Mouse (Mus musculus) embryo, embryonic 11 days (tissue): ENCODE measurements at regions not wholly inside any gene's neighbourhood (a gene's known extent, or its start where the extent isn't known, plus 50 kb on each side); places are given as distances from the start of the nearest gene placed in this dataset.

ENCODE experiments used
- DNase-seq: peaks from one replicate; pipeline ENCODE4 v3.0.0-alpha.2; 2015

DNA sequence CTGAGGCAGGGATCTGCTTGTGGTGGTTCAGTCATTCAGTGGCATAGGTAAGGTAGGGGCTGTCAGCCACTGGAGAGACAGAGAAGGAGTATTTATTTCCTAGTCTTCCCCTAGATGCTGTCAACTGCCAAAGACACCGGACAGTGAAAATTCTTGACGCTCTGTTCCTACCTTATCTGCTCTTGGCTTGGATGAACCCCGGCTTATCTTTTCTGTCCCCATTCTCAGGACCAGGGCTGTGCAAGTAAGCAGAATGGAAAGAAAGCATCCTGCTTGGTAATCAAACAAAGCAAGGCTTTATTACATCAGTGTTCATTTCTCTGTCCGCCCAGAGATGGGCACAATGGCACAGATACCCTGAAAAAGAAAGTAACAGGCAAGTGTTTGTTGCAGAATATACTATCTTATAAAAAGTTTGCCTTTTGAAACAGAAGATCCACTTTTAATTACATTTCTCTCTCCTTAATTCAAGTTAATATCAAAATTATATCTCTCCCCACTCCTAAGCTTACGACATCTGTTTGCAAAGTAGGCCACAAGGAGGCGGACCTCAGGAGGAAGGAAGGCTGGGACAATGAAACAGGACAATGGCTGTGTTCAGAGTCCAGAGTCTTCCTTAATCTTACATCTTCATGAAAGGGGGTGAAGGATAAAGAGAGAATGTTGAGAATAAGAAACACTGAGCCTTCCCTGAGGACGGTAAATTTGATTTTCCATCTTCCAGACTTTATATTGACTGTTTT lies 316.8 kb upstream of the Ubash3b start:
- no peak for DNase-seq

DNA sequence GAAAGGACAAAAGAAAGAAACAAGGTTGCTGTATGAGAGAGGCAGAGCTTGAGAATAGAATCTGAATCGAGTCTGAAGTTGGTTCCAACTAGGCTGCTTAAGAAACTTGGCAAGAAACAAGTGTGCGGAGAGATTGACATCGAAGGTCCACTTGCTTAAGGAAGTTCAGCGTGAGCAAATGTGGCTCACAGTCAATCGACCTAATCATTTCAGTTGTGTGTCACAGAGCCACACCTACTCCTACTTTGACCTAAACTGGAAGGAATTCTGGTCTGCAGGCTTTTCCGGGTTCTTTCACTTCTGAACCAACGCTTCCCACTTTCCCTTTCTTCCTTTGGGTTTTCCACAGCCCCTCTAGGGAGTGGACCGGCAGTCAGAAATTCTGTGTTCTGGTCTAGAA lies 313.8 kb upstream of the Ubash3b start:
- no peak for DNase-seq

DNA sequence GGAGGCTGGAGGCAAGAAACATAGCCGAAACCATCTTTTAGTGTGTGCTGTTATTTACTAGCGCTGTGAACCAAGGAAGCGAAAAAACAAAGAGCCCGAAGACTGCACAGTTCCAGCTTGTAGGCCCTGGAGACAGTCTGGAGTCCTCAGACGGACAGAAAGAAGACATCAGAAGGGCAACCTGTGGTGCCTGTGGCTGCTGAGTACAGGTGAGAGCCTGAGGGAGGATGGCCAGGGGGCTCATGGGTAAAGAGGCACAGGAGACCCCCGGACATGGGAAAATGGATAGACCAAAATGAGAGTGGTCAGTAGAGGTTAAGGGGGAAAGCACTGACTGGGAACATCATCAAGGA lies 313.4 kb upstream of the Ubash3b start:
- DNase-seq, result no peak

DNA sequence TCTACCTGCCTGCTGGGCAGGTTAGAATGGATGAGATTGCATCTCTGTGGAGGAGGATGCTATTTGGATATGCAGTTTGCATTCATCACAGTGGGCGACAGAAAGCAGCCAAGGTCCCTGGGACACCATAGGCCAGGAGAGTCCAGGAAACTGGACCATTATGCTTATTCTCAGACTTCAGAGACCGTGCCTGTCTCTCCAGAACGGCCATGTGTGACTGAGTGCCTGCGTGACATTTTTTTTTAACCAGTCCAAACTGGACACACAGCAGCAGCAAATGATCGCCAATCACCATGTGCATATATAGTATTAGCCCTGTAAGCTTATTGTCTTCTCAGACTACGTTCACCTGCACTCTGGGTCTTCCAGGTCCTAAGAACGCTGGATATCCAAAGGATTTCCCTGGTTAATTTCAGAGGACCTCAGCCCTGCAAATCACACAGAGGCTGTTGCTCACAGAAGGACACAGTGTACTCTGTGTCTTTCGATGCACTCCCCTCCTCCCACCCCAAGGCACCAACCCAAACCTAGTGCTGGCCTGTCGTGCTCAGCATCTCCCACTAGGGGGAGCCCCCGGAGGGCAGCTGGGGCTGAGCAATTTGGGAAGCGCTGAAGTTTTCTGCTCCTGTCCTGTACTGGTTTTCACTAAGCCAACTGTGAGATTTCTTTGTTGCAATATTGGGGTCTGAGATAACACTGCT lies 312.9 kb upstream of the Ubash3b start:
- DNase-seq, result peak; percentile 89

DNA sequence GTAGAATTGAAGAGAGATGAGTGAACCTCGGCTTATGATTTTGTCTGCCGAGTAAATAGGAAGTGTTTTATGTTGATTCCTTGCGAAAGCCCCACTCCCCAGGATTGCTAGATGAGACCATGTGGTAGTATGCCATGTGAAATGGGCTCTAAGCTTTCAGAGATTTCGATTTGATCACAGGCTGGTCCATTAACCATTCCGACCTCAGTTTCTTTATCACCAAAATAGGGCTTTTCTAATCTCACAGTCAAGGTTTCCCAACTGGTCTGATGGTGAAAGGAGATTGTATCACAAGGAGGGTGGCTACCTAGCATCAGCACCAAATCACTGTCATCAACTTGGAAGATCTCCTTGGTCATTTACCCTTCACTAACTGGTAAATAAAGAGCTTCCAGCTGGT lies 312.0 kb upstream of the Ubash3b start:
- DNase-seq, result no peak

DNA sequence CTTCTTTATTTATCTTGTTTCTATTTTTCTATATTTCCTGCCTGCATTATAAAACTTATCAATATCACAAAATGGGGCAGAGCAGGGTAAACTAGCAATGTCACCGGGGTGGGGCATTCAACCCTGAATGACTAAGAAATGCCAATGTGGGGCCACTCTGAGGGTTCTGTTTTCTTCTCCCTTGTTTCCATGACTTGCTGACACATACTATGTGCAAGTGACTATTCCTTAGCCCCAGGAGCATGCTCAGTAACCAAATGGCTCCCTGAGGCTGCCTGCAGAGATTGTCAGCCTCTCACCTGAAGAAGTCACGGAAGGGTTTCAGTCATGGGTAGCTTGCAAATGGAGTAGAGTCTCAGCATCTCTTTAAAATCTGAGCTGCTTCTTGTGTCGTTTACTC lies 309.8 kb upstream of the Ubash3b start:
- DNase-seq, result no peak

DNA sequence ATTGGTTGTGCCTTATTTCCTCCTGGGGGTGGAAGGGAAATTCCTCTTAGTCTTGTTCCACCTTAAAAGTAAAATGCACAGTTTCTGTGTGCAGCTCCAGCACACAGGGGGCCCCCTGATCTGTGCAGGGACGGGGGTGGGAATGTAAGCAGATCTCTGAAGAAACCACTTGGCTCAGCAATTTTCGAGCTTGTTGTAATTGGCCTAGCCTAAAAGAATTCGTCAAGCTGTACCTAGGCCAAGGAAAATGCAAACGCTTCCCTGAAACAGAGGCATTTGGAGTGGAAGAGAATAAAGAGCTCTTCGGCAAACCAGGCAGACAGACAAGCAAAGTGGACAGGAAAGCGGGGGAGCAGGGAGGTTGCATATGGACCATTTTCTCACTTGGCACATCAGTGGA lies 308.5 kb upstream of the Ubash3b start:
- peak; percentile 27 for DNase-seq

DNA sequence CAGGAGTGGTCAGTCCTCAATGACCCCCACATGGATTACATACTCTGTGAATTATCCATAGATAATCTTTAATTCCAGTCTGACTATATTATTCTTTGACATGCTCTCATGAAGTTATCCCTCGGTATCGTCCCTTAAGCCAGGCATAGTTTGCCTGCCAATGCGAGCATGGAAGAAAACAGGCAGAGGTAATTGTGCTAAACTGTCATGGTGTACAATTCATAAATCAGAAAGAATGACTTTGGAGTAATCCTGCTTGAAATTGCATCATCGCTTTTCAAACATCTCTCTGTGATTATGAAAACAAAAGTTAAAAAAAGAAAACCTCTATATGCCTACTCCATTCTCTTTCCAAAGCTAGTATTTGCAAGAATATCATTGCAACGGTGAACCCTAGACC lies 307.9 kb upstream of the Ubash3b start:
- no peak for DNase-seq

DNA sequence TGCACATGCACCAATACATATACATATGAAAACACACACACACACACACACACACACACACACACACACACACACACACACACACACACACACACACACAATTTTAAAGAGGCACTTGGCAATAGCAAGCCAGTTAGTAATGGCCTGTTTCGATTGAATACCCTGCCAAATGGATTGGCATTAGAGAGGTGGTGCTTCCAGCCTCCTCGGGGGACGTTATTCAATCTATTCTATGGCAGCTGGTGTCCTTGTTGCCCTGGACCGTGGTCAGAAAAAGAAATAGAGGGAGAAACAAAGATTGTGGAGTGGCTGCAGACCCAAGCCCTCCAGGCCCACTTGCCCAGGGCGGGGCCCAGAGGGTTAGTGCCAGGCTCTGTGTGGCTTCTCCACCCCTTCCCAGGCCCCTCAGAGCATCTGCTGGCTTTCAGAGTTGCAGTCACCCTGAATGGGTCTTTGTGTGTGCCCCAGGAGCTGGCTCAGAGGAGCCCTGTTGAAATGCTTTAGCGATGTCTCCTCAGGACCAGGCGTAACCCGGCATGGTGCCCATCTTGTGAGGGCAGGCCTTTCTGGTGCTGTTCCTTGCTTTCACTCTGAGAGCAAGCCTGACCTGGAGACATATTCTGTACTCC lies 302.7 kb upstream of the Ubash3b start:
- DNase-seq, result no peak

DNA sequence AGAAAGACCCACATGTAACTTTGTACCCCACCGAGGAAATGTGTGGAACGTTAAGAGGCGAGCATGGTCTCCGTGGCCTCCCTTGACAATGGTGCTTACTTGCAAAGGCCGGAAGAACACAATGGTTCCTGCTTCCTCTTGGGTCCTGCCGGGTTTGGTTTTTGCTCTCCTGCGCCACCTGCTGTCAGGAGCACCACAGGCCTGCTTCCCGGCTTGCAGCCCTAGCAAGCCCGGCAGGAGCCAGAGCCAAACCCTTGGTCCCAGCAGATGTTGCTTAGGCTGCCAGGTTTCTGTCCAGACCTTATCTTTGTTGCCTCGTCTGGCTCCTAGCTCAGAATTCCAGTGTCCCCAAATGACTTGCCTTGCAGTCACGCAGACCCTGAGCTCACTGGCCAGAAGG lies 300.2 kb upstream of the Ubash3b start:
- peak; percentile 89 for DNase-seq

DNA sequence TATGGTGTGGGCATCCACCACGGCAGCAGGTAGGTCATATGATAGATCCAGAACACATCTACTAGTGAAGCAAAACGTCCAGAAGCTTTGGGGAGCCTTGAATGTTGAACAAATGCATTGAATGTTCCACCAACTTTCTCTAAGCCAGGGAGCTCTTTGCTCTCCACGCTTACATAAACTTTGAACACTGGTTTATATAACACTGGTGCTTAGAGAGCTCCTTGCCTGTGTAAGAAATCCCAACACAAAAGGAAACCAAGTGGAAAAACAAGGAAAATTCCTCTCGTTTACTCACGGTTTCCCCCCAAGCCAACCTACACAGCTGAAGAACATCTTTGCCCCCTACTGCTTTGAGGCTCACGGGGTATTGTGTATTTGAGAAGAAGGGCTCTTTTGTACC lies 299.2 kb upstream of the Ubash3b start:
- DNase-seq, result no peak

DNA sequence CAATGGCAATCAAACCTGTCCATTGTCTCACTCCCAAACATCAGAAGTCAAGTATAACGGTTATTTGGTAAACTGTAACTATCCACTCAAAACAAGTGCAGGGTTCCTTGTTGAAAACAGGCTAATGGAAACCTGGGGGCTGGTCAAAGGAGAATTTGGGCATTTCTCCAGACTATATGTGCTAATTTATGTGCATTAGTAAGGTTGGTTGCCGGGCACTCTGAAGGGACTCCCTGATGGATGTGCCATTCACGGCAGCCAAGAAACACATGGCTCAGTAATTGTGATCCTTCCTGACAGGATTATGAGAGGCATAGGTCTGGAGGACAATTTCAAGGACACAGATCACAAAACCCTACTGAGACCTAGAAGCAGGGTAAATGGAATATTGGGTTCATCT lies 295.5 kb upstream of the Ubash3b start:
- no peak for DNase-seq

DNA sequence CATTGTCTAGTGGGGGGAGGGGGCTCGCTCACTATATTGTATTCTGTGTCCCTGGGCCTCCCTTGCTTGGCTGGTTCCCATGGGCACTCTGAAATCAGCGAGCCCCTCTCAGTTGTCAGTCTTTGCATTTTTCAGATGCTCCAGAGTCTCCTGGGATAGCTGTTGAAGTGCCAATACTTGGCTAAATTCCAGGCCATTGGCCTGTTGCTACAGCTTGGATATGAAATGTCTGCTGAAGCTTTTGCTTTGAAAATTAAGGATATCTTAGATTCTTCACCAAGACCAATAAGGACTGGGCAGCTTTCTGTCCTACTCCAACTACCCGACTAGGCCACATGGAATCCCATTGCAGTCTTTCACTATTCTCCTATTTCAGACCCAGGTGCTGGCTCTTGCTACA lies 290.2 kb upstream of the Ubash3b start:
- DNase-seq, result no peak

DNA sequence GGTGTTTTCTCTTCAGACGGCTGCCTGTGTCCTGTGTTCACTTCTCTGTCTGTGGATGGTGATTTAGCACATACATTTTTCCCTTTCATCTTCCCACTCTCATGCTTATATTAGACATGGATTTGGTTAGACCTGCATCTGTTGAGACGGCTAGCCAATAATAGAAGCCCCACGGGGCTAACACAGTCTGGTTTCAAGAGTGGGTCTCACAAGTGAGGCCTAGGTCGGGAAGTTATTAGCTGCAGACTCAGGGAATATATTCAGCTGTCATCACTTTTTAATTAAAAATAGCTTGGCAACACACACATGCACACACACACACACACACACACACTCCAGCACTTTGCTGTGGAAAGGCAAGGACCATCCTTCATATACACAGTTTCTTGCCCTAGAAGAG lies 287.7 kb upstream of the Ubash3b start:
- DNase-seq, result no peak

DNA sequence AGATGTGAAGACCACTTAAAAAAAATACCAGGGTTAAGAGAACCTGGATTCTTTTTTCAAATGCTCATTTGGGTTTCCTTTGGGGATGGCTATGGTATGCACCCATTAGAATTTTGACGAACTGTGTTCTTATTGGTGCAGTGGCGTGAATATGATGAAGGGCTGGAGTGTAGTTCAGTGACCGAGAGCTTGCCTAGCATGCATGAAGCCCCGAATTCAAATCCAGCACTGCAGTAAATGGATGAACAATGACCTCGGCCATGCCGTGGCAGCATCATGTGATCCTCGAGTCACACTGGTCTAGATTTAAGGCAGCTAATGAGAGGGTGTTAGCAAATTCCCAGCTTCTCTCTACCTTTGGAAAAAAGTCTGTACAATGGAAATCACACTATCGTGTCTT lies 286.4 kb upstream of the Ubash3b start:
- no peak for DNase-seq

DNA sequence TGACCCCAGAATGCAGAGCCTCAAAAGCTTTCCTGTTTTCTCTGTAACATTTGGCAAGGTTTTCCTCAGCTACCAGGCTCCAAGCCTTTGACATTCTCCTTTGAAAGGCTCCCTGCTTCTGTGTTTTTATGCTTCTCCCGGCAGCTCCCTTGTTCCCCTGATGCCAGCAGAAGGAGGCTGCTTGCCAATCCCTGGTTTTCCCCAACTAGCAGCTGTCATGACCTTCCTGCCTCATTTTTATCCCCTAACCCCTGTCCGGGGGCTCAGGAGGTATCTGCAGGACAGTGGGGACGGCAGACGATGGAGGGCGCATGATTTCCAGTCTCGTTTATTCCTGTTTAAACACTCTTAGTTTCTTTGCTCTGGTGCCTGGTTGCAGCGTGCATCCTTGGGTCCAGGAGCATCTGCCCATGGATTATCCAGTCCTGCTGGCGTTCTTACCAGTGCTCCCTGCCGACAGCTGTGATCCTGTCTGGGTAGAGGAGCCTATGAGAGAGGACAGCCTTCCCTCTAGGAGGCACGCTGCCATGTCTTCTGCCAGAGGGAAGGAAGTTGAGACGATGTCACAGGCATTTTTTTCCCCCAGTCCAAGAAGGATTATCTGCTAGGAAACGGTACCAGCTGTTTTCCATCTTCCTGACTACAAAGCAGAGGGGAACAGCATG lies 285.8 kb upstream of the Ubash3b start:
- DNase-seq, result peak; percentile 63

DNA sequence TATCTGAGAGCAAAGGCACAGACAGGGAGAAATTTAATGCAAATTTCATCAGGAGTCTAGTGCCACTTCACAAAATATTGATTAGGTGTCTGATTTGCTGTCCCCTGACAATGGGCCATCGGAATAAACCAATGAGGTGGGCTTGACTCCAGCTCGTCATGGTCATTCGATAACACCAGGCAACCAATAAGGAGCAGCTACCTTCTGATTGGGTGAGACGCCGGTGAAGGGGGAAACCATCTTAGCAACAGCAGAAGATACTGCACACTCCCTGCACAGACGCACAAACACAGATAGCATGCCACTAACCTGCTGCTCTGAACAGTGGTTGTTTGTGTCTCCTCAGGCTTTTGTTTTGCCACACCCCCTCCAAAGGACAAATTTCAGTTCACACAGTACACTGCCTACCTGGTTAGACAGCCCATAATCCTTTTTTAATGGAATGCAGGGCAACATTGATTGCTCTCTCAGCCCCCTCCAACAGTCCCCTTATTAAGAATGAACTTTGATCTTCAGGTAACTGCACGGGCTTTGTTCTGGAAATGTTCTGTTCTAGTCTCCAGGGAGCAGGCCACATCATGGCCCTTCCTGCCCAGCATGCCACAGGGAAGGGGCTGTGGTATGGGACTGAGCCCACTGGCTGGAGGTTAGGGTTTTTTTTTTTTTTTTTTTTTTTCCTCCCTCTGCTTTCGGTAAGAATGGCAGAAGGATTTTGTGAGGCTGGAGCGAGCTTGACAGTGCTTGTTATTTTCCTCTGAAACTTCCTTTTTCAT lies 285.1 kb upstream of the Ubash3b start:
- DNase-seq, result peak; percentile 25

DNA sequence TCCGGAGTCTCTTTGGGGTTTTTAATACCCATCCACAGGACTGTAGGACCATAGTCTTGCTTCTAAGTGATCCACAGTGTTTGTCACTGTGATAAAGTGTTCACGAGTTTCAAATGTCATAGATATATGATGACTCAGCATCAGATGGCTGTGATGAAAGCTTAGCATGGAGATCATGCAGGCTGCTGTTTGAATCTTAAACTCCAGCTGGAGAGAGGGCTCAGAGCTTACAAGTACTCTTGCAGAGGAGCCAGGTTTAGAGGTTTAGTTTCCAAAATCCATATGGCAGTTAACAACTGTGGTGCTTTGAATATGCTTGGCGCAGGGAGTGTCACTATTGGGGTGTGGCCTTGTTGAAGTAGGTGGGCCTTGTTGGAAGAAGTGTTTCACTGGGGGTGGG lies 280.9 kb upstream of the Ubash3b start:
- DNase-seq, result no peak

DNA sequence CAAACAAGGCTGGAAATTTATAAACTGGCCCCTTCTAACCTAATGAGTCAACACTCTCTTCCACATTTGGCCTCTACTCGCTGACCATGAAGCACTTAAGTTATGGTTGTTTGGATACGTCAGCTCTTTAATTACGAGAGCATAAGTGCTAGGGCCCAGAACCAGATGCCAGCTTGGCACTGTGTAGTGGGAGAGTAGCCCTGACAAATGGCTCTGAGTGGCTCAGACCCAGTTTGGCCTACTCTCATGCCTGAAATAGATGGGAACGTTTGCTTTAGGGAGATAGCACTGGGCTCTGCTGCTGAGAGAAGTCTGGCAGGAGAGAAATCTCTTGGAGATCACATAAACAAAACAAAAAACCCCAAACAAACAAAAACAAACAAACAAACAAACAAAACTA lies 278.5 kb upstream of the Ubash3b start:
- no peak for DNase-seq

DNA sequence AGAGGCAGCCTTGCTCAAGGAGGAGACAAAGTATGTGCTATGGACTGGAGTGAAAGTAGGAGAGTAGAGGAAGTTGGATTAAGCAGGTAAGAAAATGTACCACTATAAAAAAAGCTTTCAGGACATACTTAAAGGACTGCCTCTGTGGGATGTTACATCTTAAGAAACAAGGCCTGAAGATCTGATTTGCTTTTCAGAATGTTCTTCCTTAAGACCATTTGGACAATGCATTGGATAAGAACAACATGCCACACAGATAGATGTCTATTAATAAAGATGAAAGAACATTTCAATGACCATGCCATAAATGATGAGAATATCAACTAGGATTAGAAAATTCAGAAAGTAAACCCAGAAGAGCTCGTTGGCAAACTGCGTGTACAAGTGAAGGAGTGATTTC lies 276.6 kb upstream of the Ubash3b start:
- peak; percentile 27 for DNase-seq

DNA sequence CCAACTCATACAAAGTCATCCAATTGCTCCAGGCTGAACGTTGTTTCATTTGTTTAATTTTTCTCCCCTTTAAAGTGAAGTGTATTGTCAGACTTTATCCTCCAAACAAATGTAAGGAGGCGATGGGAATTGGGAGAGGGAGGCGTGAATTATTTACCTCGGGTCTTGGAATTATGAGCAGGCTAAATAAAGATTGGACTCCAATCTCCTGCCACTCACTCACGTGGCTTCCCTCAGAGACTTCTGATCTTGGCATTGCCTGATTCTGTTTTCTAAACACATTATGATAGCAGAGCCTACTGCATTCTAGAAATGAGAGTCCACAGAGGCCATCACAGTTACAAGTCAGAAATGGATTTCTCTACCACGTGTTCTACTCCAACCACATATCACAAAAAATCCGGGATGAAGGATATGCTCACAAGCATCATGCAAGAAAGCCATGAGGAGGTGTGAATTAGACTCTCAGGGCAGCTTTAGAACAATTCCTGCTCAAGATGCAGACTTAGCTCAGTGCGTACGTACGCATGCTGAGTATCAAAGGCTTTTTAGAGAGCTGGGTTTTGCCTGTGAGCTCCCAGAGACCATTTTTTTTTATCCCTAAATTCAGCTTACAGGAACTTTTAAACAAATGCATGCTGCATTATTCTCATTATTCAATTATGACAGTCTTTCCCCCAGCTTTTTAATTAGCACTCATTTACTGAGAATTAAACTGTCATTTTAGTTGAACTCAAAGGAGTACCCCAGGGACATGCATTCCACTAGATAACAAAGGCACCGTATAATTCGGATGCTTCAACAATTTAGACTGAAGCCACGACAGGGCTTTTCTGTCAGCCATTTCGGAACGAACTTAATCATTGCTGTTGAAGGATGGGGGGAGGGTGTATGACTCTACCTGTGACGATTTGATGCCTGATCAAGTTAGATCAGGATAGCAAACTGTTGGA lies 269.2 kb upstream of the Ubash3b start:
- DNase-seq, result no peak
